ENCODE assay signal across 13 mouse cellular contexts in genomic region chr12:33592431-33592911, GRCm38 (mm10).
DNase-seq lines count a peak whose midpoint lies in the region; ATAC-seq lines count a peak whose summit lies in the region.
"Had no signal": no experiment of that assay in that cellular context is flagged by ENCODE, and none has a peak within 500 bp of the region (broad histone marks: within the 10 kb centered on the region; RNA-seq: fewer than 3 reads in every experiment).

No protein-coding gene starts in this region.

- peak overlapping the region; percentile 27 for H3K4me3 ChIP-seq in kidney, embryonic 14.5 days (ENCODE audit: low read length)
- H3K4me3 ChIP-seq in embryonic facial prominence, embryonic 11.5 days (ENCODE audit: low read depth, low read length): no peak overlapping the region
- H3K4me3 ChIP-seq in intestine, embryonic 14.5 days (ENCODE audit: low read depth, low read length): 0 out of 2 replicates have a peak overlapping the region, but pooled peaks have one; percentile 11
- H3K4me3 ChIP-seq in neural tube, embryonic 11.5 days (ENCODE audit: low read depth, low read length): no peak overlapping the region
- H3K4me3 ChIP-seq: liver, embryonic 15.5 days had no signal

- DNase-seq in kidney, adult 18-20 months: no peak
- DNase-seq in embryonic facial prominence, embryonic 11.5 days (ENCODE audit: low spot score): peak; percentile 38
- peak; percentile 60 for DNase-seq in intestine, embryonic 14.5 days (ENCODE audit: low spot score)
- DNase-seq in neural tube, embryonic 11.5 days (ENCODE audit: low spot score): no peak
- no peak for DNase-seq in spleen, adult 18-20 months
- DNase-seq in adrenal gland, adult 18-20 months (ENCODE audit: low spot score in 2 of 2): no peak
- DNase-seq in right cerebral cortex, postnatal 14 days: no peak
- DNase-seq: B cell, adult 2 months; cerebellum, adult 11-12 months; gastrocnemius, postnatal 25 days; kidney, adult 11 months had no signal

- H3K4me2 ChIP-seq in kidney, embryonic 14.5 days (replicated peaks; ENCODE audit: low read depth, low read length): peak overlapping the region; percentile 41
- no peak overlapping the region for H3K4me2 ChIP-seq in embryonic facial prominence, embryonic 11.5 days (ENCODE audit: low read depth, low read length)
- peak overlapping the region; percentile 45 for H3K4me2 ChIP-seq in intestine, embryonic 14.5 days (ENCODE audit: low read length)
- no peak overlapping the region for H3K4me2 ChIP-seq in neural tube, embryonic 11.5 days (ENCODE audit: low read depth)
- H3K4me2 ChIP-seq: liver, embryonic 15.5 days had no signal

- WGBS in kidney, embryonic 14.5 days: 5% methylated on average over 6 of the region's 6 CpGs
- 19% methylated on average over 6 of the region's 6 CpGs for WGBS in embryonic facial prominence, embryonic 11.5 days
- WGBS in intestine, embryonic 14.5 days: 6% methylated on average over 6 of the region's 6 CpGs
- WGBS in neural tube, embryonic 11.5 days: 32% methylated on average over 6 of the region's 6 CpGs

- H3K36me3 ChIP-seq in kidney, embryonic 14.5 days (ENCODE audit: control insufficient read depth, insufficient read depth, low read length): no peaks in the 10 kb centered on the region
- no peaks in the 10 kb centered on the region for H3K36me3 ChIP-seq in embryonic facial prominence, embryonic 11.5 days (replicated peaks; ENCODE audit: control insufficient read depth, insufficient read depth, low read depth, low read length)
- no peaks in the 10 kb centered on the region for H3K36me3 ChIP-seq in intestine, embryonic 14.5 days (ENCODE audit: control insufficient read depth, insufficient read depth, low read length)
- H3K36me3 ChIP-seq in neural tube, embryonic 11.5 days (ENCODE audit: control insufficient read depth, insufficient read depth, low read length): no peaks in the 10 kb centered on the region
- H3K36me3 ChIP-seq: liver, embryonic 15.5 days had no signal

- H3K9me3 ChIP-seq in kidney, embryonic 14.5 days (ENCODE audit: control insufficient read depth, low read length): no peaks in the 10 kb centered on the region
- no peaks in the 10 kb centered on the region for H3K9me3 ChIP-seq in embryonic facial prominence, embryonic 11.5 days (replicated peaks; ENCODE audit: control insufficient read depth, low read length)
- no peaks in the 10 kb centered on the region for H3K9me3 ChIP-seq in intestine, embryonic 14.5 days (ENCODE audit: control insufficient read depth, low read length)
- H3K9me3 ChIP-seq in neural tube, embryonic 11.5 days (ENCODE audit: control insufficient read depth, low read length): no peaks in the 10 kb centered on the region
- H3K9me3 ChIP-seq: liver, embryonic 15.5 days had no signal

- peak overlapping the region; percentile 32; the same call in 1 of the 2 replicates for H3K27ac ChIP-seq in kidney, embryonic 14.5 days (ENCODE audit: low read depth, low read length)
- 0 out of 2 replicates have a peak overlapping the region, but pooled peaks have one; percentile 13 for H3K27ac ChIP-seq in embryonic facial prominence, embryonic 11.5 days (replicated peaks; ENCODE audit: low read depth, low read length)
- H3K27ac ChIP-seq in intestine, embryonic 14.5 days (ENCODE audit: low read depth): peak overlapping the region; percentile 51; the same call in 1 of the 2 replicates
- 0 out of 2 replicates have a peak overlapping the region, but pooled peaks have one; percentile 0 for H3K27ac ChIP-seq in neural tube, embryonic 11.5 days (ENCODE audit: low read depth, low read length)
- H3K27ac ChIP-seq: liver, embryonic 15.5 days had no signal

- no peak overlapping the region for H3K9ac ChIP-seq in kidney, embryonic 14.5 days (ENCODE audit: low read depth, low read length)
- no peak overlapping the region for H3K9ac ChIP-seq in embryonic facial prominence, embryonic 11.5 days (replicated peaks; ENCODE audit: low read length)
- H3K9ac ChIP-seq in intestine, embryonic 14.5 days (ENCODE audit: low read length): no peak overlapping the region
- no peak overlapping the region for H3K9ac ChIP-seq in neural tube, embryonic 11.5 days (ENCODE audit: low read length)
- H3K9ac ChIP-seq: liver, embryonic 15.5 days had no signal

- peaks cover 9% of the 10 kb centered on the region; the same call in 1 of the 2 replicates for H3K4me1 ChIP-seq in kidney, embryonic 14.5 days (ENCODE audit: control insufficient read depth, insufficient read depth, low read length)
- H3K4me1 ChIP-seq in embryonic facial prominence, embryonic 11.5 days (ENCODE audit: control insufficient read depth, insufficient read depth, low read length): no peaks in the 10 kb centered on the region
- peaks cover 12% of the 10 kb centered on the region for H3K4me1 ChIP-seq in intestine, embryonic 14.5 days (replicated peaks; ENCODE audit: control insufficient read depth, insufficient read depth, low read length)
- no peaks in the 10 kb centered on the region for H3K4me1 ChIP-seq in neural tube, embryonic 11.5 days (ENCODE audit: control insufficient read depth, insufficient read depth, low read length)
- H3K4me1 ChIP-seq: liver, embryonic 15.5 days had no signal

- no peaks in the 10 kb centered on the region for H3K27me3 ChIP-seq in kidney, embryonic 14.5 days (ENCODE audit: control insufficient read depth, insufficient read depth, low read length)
- H3K27me3 ChIP-seq in embryonic facial prominence, embryonic 11.5 days (ENCODE audit: control insufficient read depth, insufficient read depth, low read length): no peaks in the 10 kb centered on the region
- no peaks in the 10 kb centered on the region for H3K27me3 ChIP-seq in intestine, embryonic 14.5 days (replicated peaks; ENCODE audit: control insufficient read depth, insufficient read depth, low read length)
- no peaks in the 10 kb centered on the region for H3K27me3 ChIP-seq in neural tube, embryonic 11.5 days (ENCODE audit: control insufficient read depth, insufficient read depth, low read length)
- H3K27me3 ChIP-seq: liver, embryonic 15.5 days had no signal

- peak; percentile 88 for ATAC-seq in kidney, embryonic 14.5 days (ENCODE audit: low FRiP score, low TSS enrichment)
- no peak for ATAC-seq in embryonic facial prominence, embryonic 11.5 days (replicated peaks; ENCODE audit: insufficient number of reproducible peaks, low FRiP score, low TSS enrichment, low read depth)
- ATAC-seq in intestine, embryonic 14.5 days (replicated peaks; ENCODE audit: low FRiP score, low TSS enrichment, low read depth): 0 out of 2 replicates have a peak, but pooled peaks have one; percentile 40
- ATAC-seq in neural tube, embryonic 11.5 days (ENCODE audit: insufficient read depth, low FRiP score, low TSS enrichment): no peak

Comparison
In these comparisons a context has a peak if more than half of its experiments do, and no peak if none do; other contexts are left out.
1. ATAC-seq: peak in kidney, embryonic 14.5 days (single experiment) and intestine, embryonic 14.5 days (single experiment); none in embryonic facial prominence, embryonic 11.5 days (single experiment) and neural tube, embryonic 11.5 days (single experiment).
2. H3K27ac ChIP-seq: peak in every context shown above with its lines; median percentile 51 in intestine, embryonic 14.5 days; 32 in kidney, embryonic 14.5 days; 13 in embryonic facial prominence, embryonic 11.5 days; 0 in neural tube, embryonic 11.5 days.
3. H3K4me2 ChIP-seq: peak in kidney, embryonic 14.5 days (single experiment) and intestine, embryonic 14.5 days (single experiment); none in embryonic facial prominence, embryonic 11.5 days (single experiment) and neural tube, embryonic 11.5 days (single experiment).
4. H3K4me3 ChIP-seq: peak in kidney, embryonic 14.5 days (single experiment) and intestine, embryonic 14.5 days (single experiment); none in embryonic facial prominence, embryonic 11.5 days (single experiment) and neural tube, embryonic 11.5 days (single experiment).
5. DNase-seq: peak in embryonic facial prominence, embryonic 11.5 days (single experiment) and intestine, embryonic 14.5 days (single experiment); none in kidney, adult 18-20 months (single experiment), neural tube, embryonic 11.5 days (single experiment), spleen, adult 18-20 months (0 of 2), adrenal gland, adult 18-20 months (0 of 2) and right cerebral cortex, postnatal 14 days (single experiment).